Mouse (Mus musculus): Measurements from ENCODE around the gene Shroom3.

DNA sequence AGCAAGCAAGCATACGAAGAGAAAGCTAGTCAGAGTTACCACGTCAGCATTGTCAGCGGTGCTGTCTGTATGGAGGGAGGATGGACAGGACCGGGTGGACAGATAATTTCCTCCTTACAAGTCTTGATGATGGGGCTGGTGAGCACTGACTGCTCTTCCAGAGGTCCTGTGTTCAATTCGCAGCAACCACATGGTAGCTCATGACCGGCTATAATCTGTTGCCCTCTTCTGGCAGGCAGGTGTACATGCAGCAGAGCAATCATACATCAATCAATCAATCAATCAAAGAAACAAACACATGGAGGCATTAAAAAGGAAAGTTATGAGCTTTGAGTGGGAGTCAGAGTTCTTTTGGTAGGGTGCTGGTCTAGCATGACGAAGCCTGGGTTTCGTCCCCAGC is 238.5 kb downstream of the Shroom3 start:
- no peak for TF ChIP-seq CTCF (IDR thresholded peaks at IDR 0.05; ENCODE audit: control insufficient read depth, insufficient read depth, low read length)
- no peak for TF ChIP-seq POLR2A (IDR thresholded peaks at IDR 0.05; ENCODE audit: borderline replicate concordance, control insufficient read depth, low read depth, low read length)

All from bone marrow, adult 2 months (tissue).